Mouse (Mus musculus) forebrain, embryonic 14.5 days (tissue): ENCODE results near the gene Galnt9. TPM values are rescaled to one million over a fixed set of nuclear protein-coding genes. Genes with fewer than 3 reads are reported as not detected.

Experiments used
- ATAC-seq: fragments of 200-750 bp; cut with Nextera tagmentation; 2 replicates; pipeline ENCODE4 v1.8.0; 2017; ENCODE audit warnings: mild to moderate bottlenecking, moderate library complexity
- DNase-seq: peaks from one replicate; pipeline ENCODE4 v3.0.0-alpha.2; 2015; ENCODE audit warnings: low spot score
- H3K27ac ChIP-seq: fragments of 300-500 bp; sonication (generic); 2 replicates; pipeline ENCODE4 v1.5.1; 2014; ENCODE audit warnings: low read depth, mild to moderate bottlenecking, control low read depth, low read length, moderate library complexity
- H3K27me3 ChIP-seq: fragments of 300-500 bp; sonication (generic); replicated peaks from 2 replicates; pipeline ENCODE4 v1.6.1; 2014; ENCODE audit warnings: low read length, control low read depth, mixed read lengths; ENCODE audit not compliant: control insufficient read depth, insufficient read depth
- H3K36me3 ChIP-seq: fragments of 300-500 bp; sonication (generic); 2 replicates; pipeline ENCODE4 v1.6.1; 2014; ENCODE audit warnings: low read length, control low read depth; ENCODE audit not compliant: control insufficient read depth, insufficient read depth
- H3K4me1 ChIP-seq: fragments of 300-500 bp; sonication (generic); 2 replicates; pipeline ENCODE4 v1.6.1; 2014; ENCODE audit warnings: antibody characterized with exemption, low read length, control low read depth; ENCODE audit not compliant: control insufficient read depth, insufficient read depth
- H3K4me2 ChIP-seq: fragments of 300-500 bp; sonication (generic); 2 replicates; pipeline ENCODE4 v1.6.1; 2014; ENCODE audit warnings: mild to moderate bottlenecking, control low read depth, low read length
- H3K4me3 ChIP-seq: fragments of 300-500 bp; sonication (generic); 2 replicates; pipeline ENCODE4 v1.5.1; 2014; ENCODE audit warnings: low read depth, low read length, control low read depth
- H3K9ac ChIP-seq: fragments of 300-500 bp; sonication (generic); 2 replicates; pipeline ENCODE4 v1.6.1; 2014; ENCODE audit warnings: mild to moderate bottlenecking, low read length, control low read depth, moderate library complexity
- H3K9me3 ChIP-seq: fragments of 300-500 bp; sonication (generic); replicated peaks from 2 replicates; pipeline ENCODE4 v1.6.1; 2016; ENCODE audit warnings: low read length, control low read depth, mixed read lengths; ENCODE audit not compliant: control insufficient read depth
- WGBS: fragments of 180-500 bp; shearing (Covaris S2); extraction: QIAGEN DNeasy Blood & Tissue Kit; methylation state at CpG from one replicate; pipeline ENCODE4 v1.1.7; 2014; 5-methylcytosine and 5-hydroxymethylcytosine counted together
- polyA plus RNA-seq: library from polyadenylated mRNA; unstranded; fragments of >200 nt; fragmentation: Nextera tagmentation; extraction: Ambion mirVana; gene quantifications from 2 replicates; pipeline ENCODE4 v1.2.1, GENCODE M21; 2014

The Galnt9 gene
- polyA plus RNA-seq, 1 experiment from 2014 or later: 12.1 TPM

DNA sequence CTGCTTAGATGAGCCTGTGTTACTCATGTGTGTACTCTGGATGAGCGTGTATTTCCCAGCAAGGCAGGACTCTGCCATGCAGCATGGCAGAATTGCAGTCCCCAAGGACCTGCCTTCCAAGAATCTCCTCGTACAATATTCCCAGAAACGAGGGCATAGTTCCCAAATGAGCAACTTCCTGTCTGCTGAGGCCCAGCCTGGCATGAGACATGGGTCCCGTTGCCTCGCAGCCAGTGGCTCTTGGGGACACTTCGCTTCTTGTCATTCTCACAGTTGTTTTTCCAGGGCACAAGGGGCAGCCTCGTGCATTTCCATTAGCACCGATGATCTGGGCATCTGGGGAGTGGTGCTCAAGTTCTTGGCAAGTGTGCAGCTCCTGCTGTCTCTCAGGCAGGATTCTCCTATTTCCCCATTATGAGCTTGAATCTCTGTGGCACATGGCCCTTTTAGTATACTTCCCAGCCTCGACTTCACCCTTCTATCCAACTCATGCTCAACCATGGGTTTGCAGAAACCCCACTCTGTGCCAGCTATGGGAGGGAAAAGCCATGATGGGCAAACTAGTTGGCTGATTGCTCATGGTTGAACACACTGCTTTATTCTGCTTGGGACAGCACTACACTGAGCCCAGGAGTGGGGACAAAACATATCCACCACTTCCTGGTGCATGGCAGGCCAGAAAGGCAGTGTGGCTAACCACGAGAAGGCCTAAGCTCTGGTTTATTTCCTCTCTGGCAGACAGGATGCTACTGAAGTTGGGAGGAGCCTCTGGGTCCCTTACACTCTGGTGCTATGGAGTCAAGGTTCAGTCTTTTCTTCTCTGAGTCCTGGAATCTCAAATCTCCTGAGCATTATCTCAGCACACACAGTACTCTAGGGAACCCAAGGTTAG, 38.7 kb downstream of the Galnt9 start:
- H3K4me3 ChIP-seq: no peak overlapping the region
- H3K4me2 ChIP-seq: no peak overlapping the region
- no peak overlapping the region for H3K9ac ChIP-seq
- no peak for ATAC-seq
- no peaks in the 10 kb centered on the region for H3K9me3 ChIP-seq
- DNase-seq: no peak
- H3K36me3 ChIP-seq: no peaks in the 10 kb centered on the region
- no peak overlapping the region for H3K27ac ChIP-seq
- H3K27me3 ChIP-seq: no peaks in the 10 kb centered on the region
- 0 out of 2 replicates have a peak, but pooled peaks cover 2% of the 10 kb centered on the region for H3K4me1 ChIP-seq
- 77% methylated on average over 10 of the region's 10 CpGs for WGBS

DNA sequence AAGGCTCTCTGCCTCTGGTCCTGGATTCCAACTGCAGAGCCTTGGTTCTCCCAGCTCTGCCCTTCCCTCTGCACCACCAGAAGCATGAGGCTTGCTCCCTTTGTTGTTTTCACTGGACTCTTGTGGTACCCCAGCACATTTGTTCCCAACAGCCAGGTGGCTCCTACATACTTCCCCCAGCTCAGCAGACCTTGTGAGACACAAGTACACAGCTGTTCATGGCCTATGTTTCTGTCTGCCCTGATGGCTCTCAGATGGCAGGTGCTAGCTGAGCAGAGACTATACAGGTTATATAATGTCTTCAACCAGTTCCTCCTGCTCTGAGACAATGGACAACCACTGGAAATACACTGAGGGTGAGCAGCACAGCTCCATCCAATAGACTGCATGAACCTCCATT, 43.3 kb downstream of the Galnt9 start:
- ATAC-seq (no peak), DNase-seq (no peak)
- no peak overlapping the region for H3K4me2 ChIP-seq
- no peak overlapping the region for H3K9ac ChIP-seq
- no peak overlapping the region for H3K4me3 ChIP-seq
- no peaks in the 10 kb centered on the region for H3K36me3 ChIP-seq
- H3K27me3 ChIP-seq: no peaks in the 10 kb centered on the region
- no peak overlapping the region for H3K27ac ChIP-seq
- H3K4me1 ChIP-seq: no peaks in the 10 kb centered on the region
- no peaks in the 10 kb centered on the region for H3K9me3 ChIP-seq

DNA sequence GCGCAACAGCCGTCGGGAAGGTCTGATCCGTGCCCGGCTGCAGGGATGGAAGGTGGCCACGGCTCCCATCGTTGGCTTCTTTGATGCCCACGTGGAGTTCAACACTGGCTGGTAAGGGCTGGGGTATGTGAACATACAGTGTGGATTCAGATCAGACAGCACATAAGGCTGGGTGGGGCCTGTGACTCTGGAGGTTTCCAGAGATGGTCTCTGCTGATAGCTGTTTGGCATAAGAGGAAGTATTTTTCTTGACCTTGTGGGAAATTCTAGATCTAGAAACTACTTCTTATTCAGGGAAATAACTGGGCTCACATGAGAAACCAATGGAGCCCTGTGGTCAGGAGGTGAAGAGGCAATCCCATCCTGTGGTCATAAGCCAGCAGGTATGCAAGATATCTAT, 45.7 kb downstream of the Galnt9 start:
- H3K9ac ChIP-seq: no peak overlapping the region
- DNase-seq (no peak), ATAC-seq (no peak)
- WGBS: 95% methylated on average over 8 of the region's 8 CpGs
- H3K9me3 ChIP-seq: no peaks in the 10 kb centered on the region
- no peaks in the 10 kb centered on the region for H3K4me1 ChIP-seq
- H3K27ac ChIP-seq: no peak overlapping the region
- no peak overlapping the region for H3K4me3 ChIP-seq
- H3K36me3 ChIP-seq: no peaks in the 10 kb centered on the region
- H3K27me3 ChIP-seq: no peaks in the 10 kb centered on the region
- H3K4me2 ChIP-seq: no peak overlapping the region

DNA sequence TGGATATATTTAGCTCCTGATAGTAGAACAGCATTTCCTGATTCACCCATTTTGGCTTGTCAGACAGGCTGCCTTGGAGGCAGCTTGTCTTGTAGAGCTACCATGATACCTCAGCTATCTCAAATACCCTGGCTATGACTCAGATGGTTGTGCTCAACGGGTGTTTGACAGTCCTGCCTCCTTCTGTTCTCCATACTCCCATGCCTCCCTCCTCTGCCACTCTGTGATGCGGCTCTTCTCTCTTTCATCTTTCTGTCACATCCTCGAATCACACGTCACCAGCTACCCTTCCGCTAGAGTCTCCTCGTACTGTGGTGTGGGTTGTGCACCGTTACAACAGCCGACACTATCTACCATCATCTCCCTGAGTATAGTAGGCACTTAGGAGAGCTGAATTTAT, 50.3 kb downstream of the Galnt9 start:
- no peak overlapping the region for H3K27ac ChIP-seq
- no peak overlapping the region for H3K4me2 ChIP-seq
- no peaks in the 10 kb centered on the region for H3K36me3 ChIP-seq
- H3K4me3 ChIP-seq: no peak overlapping the region
- no peaks in the 10 kb centered on the region for H3K27me3 ChIP-seq
- H3K9me3 ChIP-seq: no peaks in the 10 kb centered on the region
- no peaks in the 10 kb centered on the region for H3K4me1 ChIP-seq
- WGBS: 95% methylated on average over 8 of the region's 8 CpGs
- no peak for ATAC-seq
- DNase-seq: no peak
- H3K9ac ChIP-seq: no peak overlapping the region

DNA sequence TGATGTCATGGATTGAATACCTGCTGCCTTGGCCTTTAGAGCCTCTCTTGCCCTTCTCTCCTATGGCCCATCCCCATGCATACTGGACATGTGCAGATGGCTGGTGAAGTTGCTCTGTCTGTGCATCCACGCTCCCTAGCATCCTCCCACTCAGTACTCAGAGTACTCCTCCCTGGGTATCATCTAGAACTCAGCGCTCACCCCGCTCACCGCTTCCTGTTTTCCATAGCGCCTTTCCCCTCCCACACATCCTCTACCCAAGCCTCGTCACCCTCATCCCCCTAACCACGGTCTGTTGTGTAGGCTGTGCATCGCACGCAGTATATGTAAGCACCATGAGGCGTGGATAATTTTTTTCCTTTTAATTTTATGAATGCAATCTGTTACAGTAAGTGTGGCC, 51.2 kb downstream of the Galnt9 start:
- H3K4me2 ChIP-seq: no peak overlapping the region
- no peak for DNase-seq
- no peak overlapping the region for H3K9ac ChIP-seq
- no peaks in the 10 kb centered on the region for H3K27me3 ChIP-seq
- H3K36me3 ChIP-seq: no peaks in the 10 kb centered on the region
- H3K4me1 ChIP-seq: no peaks in the 10 kb centered on the region
- no peak overlapping the region for H3K4me3 ChIP-seq
- ATAC-seq: no peak
- WGBS: 91% methylated on average over 10 of the region's 10 CpGs
- no peak overlapping the region for H3K27ac ChIP-seq
- H3K9me3 ChIP-seq: no peaks in the 10 kb centered on the region

DNA sequence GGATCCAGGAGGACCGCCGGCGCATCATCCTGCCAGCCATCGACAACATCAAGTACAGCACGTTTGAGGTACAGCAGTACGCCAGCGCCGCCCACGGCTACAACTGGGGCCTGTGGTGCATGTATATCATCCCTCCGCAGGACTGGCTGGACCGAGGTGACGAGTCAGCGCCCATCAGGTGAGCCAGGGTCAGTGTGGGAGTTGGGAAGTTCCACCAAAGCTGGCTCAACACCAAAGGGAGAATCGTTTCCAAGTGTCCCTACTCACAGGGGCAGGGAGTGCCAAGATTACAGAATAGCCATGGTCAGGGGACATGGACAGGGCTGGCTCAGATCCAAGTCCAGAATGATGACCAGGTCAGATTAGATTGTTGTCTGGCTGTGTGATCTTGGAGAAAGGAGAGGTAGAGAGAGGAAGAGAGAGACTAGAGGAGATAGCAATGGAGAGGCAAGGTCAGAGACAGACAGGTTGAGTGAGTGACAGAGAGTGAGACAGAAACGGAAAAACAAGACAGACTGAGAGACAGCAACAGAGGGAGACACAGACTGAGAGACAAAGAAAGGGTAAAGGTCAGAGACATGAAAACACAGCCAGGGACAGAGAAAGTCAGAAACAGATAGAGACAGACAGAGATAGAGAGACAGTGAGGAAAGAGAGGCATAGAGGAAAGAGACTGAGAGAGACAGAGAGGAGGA, 52.1 kb downstream of the Galnt9 start:
- ATAC-seq: no peak

DNA sequence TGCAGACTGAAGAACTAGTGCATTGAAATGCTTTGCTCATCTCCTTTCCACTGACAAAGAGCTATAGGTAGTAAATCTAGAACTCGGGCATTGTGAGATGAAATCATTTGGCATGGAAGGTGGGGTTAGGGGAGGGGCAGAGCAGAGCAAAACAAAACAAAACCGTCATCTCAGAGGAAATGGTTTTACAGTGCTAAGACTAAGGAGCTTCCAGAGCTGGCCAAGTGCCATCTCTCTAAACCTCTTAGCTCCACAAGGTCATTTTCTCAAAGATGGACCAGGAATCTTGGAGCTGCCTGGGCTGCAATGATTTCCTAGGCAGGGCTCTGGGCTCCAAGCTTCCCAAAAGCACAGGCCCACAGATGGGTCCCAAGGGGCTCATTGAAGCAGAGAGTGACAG, 53.3 kb downstream of the Galnt9 start:
- no peaks in the 10 kb centered on the region for H3K36me3 ChIP-seq
- DNase-seq: no peak

More for the DNA sequence above, 52.1 kb downstream of the Galnt9 start:
- Histone ChIP-seq H3K4me1 (no peaks in the 10 kb centered on the region), H3K9ac (no peak overlapping the region), H3K36me3 (no peaks in the 10 kb centered on the region), H3K4me3 (no peak overlapping the region), H3K9me3 (no peaks in the 10 kb centered on the region), H3K27me3 (no peaks in the 10 kb centered on the region), H3K27ac (no peak overlapping the region), H3K4me2 (no peak overlapping the region)
- WGBS: 89% methylated on average over 15 of the region's 15 CpGs
- DNase-seq: no peak

DNA sequence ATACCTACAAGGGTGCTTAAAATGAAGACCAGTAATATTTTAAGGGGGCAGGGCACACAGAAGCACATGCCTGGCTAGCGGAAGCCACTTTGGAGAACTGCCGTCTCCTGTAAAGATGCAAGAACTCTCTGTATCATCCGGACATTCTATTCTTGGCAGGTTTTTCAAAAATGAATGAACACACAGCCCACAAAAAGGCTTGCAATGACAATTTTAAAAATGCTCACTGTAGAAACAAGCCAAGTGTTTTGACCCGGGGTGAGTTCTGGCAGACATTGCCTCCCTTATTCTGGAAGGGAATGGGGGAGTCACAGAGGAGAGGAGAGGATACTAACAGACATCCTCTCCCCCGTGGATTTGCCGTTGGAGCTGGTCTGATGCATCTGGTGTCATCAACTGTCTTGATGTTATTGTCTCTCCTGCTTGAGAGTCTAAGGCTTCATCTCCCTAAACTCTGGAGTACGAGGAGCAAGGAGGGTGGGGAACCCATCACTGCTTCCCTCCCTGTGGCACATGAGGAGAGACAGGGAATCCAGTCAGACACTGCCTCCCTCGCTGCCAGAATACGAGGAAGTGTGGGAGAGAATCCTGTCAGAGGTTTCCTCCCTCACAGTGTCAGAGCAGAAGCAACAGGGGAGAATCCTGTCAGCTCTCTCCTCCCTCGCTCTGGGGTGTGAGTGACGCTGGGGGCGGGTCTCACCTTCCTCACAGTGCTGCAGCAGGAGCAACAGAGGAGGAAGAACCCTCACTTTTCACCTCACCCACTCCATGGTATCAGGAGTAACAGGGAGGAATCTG, 54.3 kb downstream of the Galnt9 start:
- DNase-seq (peak; percentile 35), ATAC-seq (no peak)
- Histone ChIP-seq H3K27ac (peak overlapping the region; percentile 21; the same call in 1 of the 2 replicates), H3K4me1 (no peaks in the 10 kb centered on the region), H3K4me3 (no peak overlapping the region), H3K36me3 (no peaks in the 10 kb centered on the region), H3K9me3 (no peaks in the 10 kb centered on the region), H3K4me2 (no peak overlapping the region), H3K9ac (no peak overlapping the region), H3K27me3 (no peaks in the 10 kb centered on the region)
- WGBS: 35% methylated on average over 12 of the region's 12 CpGs

More for the DNA sequence above, 53.3 kb downstream of the Galnt9 start:
- no peak for ATAC-seq
- Histone ChIP-seq H3K9me3 (no peaks in the 10 kb centered on the region), H3K4me3 (no peak overlapping the region), H3K4me1 (no peaks in the 10 kb centered on the region), H3K9ac (no peak overlapping the region), H3K27me3 (no peaks in the 10 kb centered on the region), H3K27ac (no peak overlapping the region), H3K4me2 (no peak overlapping the region)
- 67% methylated on average over 2 of the region's 2 CpGs for WGBS
